Mouse (Mus musculus) stomach, postnatal 0 days (tissue): ENCODE data around the gene Olfr1089.

ENCODE experiments used
- CTCF ChIP-seq: IDR thresholded peaks from 2 replicates; pipeline ENCODE4 v1.5.1; 2016; ENCODE audit warnings: antibody characterized with exemption, low read depth, mild to moderate bottlenecking, moderate library complexity
- EP300 ChIP-seq: optimal IDR thresholded peaks from 2 replicates; pipeline ENCODE3; 2016; ENCODE audit warnings: antibody characterized with exemption

DNA sequence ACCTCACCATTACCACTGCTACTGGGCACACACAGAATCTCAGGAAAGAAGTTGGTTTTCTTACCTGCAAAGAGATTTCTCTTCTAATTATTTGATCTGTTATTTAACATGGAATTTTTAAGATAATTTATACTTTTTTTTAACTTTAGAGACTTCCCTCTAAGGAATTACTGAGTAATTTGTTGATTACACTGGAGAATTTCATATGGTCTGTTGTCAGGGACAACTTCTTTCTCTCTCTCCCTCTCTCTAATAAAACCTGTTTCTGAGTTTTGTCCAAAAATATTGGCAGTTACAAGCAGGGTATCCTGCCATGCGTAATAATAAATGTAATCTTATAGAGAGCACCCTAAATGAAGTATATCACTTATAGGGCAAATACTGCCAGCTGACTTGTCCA, 25.4 kb upstream of the Olfr1089 start, which contains the start of gene Olfr1090:
- no peak for TF ChIP-seq CTCF
- TF ChIP-seq EP300, result no peak
